Mouse (Mus musculus) myocyte (in vitro differentiated cells): ENCODE results near the gene Mroh2b.

Source experiments
- CEBPB ChIP-seq: IDR thresholded peaks from 2 replicates; pipeline ENCODE4 v1.6.1; 2011; ENCODE audit warnings: mild to moderate bottlenecking, moderate library complexity; ENCODE audit not compliant: poor library complexity, insufficient read depth, severe bottlenecking
- E2F4 ChIP-seq: IDR thresholded peaks from one replicate; pipeline ENCODE4 v1.6.1; 2011; ENCODE audit warnings: mild to moderate bottlenecking, control low read depth, moderate library complexity; ENCODE audit not compliant: insufficient read depth
- MYOG ChIP-seq, 3 experiments: IDR thresholded peaks; one replicate each; pipeline ENCODE4 v1.6.1; 2011; ENCODE audit warnings: control low read depth in 2 of 3, low read depth in 2 of 3, mild to moderate bottlenecking in 2 of 3; ENCODE audit not compliant: insufficient read length in 2 of 3, control insufficient read depth in 1 of 3, insufficient read depth in 1 of 3
- POLR2A ChIP-seq: IDR thresholded peaks from one replicate; pipeline ENCODE4 v1.6.1; 2011; ENCODE audit warnings: low read depth, mild to moderate bottlenecking, control low read depth, moderate library complexity; ENCODE audit not compliant: insufficient read length
- POLR2AphosphoS2 ChIP-seq: IDR thresholded peaks from one replicate; pipeline ENCODE4 v1.6.1; 2011; ENCODE audit warnings: low read depth, control low read depth; ENCODE audit not compliant: insufficient read length
- TCF12 ChIP-seq: IDR thresholded peaks from one replicate; pipeline ENCODE4 v1.6.1; 2011; ENCODE audit warnings: mild to moderate bottlenecking, control low read depth; ENCODE audit not compliant: poor library complexity, insufficient read depth, severe bottlenecking

DNA sequence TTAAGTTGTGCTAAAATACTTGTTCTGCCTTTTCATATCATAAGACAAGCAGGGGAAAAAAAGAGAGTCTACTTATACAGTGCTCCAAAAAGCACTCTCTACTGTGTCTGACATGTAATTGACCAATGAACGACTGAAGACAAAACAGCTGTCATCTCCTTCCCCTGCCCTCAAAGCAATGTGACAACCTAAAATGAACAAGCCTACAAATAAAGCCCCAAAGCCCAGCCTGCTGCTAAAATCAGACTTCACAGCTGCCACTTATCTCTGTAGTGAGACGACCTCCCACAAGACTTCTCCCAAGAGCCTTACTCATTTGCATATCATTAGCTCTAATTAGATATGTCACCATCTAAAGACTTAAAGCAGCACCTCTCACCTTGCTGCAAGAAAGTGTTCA is 104.4 kb downstream of the Mroh2b start:
- TF ChIP-seq CEBPB (no peak), MYOG (IDR thresholded peaks at IDR 0.05; ENCODE audit: control insufficient read depth in 1 of 3, insufficient read depth in 1 of 3, insufficient read length in 2 of 3, low read depth in 2 of 3) (no peak), POLR2A (no peak), POLR2AphosphoS2 (no peak), TCF12 (no peak), E2F4 (no peak)
